Mouse (Mus musculus): ENCODE data around the gene Baiap3. TPM values are rescaled to one million over a fixed set of nuclear protein-coding genes. Genes with fewer than 3 reads are reported as not detected.

Baiap3 gene
- 0.23 TPM in 1 of 2 replicates, not detected in the other for polyA plus RNA-seq (2015; fragmentation: Nextera tagmentation; extraction: Ambion mirVana)

DNA sequence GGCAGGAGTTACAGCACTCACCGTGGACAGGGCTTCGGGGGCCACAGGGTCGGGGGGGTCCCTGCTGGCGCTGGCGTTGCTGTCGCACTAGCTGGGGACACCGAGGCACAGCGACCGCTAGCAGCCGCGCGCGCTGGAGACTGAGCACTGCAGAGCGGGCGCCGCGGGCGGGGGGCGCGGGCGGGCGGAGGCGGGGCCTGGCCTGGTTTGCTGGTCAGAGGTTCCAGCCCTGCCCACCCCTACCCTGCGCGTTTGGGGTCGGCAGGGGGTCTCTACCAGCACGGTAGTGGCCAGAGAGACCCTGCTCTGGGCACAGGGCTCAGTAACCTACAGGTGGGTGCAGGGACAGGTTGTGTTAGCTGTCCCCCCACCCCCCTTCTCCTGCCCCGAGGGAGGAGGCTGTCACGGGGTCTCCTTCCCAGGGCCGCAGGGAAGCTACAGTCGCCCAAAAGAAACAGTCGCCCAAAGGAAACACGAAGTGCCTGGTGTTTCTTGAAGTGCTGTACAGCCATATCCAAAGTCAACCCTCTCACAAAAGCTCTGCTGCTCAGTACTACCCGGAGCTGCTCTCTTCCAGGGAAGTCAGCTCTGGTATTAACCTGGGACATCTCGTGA is at the start of gene Baiap3:
Baiap3 (minus strand) TSS at position 225 of the 615 bp plus-strand sequence.

DNA sequence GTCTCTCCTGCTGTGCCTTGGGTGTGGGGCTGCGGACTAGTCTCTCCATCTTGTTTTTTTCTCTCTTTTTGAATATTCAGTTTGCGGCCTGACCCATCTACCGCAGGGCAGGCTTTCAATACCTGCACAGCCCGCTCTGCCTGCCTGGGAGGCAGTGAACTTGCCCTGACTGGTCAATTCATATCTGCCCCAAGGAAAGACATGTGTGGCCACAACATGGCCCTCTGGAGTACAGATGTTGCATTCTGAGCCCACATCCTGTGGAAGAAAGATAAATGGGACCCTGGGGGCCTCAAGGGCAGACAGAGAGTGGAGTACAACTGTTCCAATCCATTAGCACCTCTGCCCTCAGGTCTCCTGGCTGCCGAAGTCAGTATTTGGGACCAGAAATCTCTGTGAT is 41.9 kb upstream of the Baiap3 start, which contains the start of gene Prss34:
Prss34 (plus strand) TSS at position 301 of the 400 bp plus-strand sequence.

DNA sequence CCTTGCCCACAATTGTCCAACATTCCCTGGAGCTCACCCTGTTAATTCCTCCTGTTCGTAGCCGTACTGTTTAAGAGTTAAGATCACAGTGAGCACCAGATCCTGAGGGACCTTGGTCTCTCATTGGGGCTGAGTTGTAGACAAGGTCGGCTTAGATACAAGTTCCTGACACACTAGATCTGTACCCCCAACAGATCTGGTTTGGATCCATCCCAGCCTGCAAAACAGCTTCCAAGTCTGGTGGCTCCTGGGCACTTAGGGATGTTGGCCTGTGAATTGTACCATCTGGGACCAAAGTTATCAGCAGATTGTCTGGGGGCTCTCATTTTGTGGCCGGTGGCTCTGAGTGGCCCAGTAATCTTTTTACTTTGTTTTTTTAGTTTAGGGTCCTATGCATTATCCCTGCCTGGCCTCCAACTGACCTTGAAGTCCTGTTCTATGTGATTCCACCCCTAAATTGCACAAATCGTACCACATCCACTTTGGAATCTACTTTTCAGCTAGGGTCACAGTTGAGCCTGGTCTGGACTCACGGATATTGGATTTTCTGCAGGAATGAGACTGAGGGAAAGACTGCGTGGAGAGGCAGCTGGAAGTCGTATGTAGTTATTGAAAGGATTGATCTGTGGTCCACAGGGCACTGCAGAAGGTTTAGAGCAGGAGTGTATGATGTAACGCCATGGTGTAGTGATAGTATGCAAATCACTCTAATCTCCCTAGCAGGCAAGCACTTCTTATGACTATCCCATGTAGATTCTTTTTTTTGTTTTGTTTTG is 18.6 kb upstream of the Baiap3 start, which contains the start of gene Ube2i:
Ube2i (minus strand) TSS at position 52 of the 776 bp plus-strand sequence.

DNA sequence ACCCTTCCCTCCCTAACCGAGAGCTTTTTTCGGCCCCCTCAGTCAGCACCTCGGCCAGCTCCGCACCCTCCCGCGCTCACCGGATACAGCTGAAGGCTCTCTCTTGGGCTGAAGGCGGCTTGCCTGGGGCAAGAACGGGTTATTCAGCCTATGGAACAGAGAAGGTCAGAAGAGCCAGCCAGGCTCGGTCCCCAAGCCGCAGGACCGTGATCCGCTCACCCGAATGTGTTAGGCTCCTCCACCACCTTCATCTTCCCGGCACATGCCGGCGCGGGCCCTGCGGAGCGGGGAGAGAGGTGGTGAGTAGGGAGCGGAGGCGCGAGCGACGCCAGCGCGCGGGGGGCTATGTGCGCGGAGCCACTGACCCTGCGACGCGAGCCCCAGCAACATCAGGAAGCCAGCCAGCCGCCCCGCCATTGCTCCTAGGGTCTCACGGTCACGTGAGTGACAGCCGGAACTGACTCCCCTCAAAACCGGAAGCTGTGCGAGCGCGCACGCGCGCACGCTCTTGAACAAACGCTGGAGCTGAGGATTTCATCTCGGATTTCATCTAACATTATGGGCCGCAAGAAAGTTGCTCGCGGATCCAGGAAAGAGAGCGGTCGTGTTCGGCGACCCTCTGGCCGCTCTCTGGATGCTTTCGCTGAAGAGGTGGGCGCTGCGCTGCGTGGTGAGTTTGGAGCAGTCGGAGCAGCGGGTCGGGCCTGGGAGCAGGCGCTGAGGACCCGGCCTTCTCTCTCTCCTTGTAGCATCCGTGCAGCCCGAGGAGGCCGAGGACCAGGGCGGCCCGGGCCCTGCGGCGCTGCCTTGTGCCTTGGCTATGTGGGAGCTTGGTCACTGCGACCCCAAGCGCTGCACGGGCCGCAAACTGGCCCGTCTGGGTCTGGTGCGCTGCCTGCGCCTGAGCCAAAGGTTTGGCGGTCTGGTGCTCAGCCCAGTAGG is 16.2 kb downstream of the Baiap3 start, which contains the start of the genes Gnptg and Tsr3:
Gnptg (minus strand) TSS at position 430 of the 942 bp plus-strand sequence.
Tsr3 (plus strand) TSS at position 476 of the 942 bp plus-strand sequence.

Small RNA genes within 50 kb of the gene (microRNA-seq; reads per million reads assigned to microRNA genes)
- 0.21 to 0.61 reads per million in 2 experiments for gene Mir3547

Other genes with a start within 250 kb of the Baiap3 start
- gene Cramp1l, start 240.6 kb downstream of the Baiap3 start, polyA plus RNA-seq (2015; fragmentation: Nextera tagmentation; extraction: Ambion mirVana) = 2.9 TPM in 2 replicates
- 3.8 and 4.4 TPM in 2 replicates for gene Ift140, start 240.3 kb downstream of the Baiap3 start, polyA plus RNA-seq (2015; fragmentation: Nextera tagmentation; extraction: Ambion mirVana)
- 13.6 and 14.9 TPM in 2 replicates for gene Tmem204, start 172.8 kb downstream of the Baiap3 start, polyA plus RNA-seq (2015; fragmentation: Nextera tagmentation; extraction: Ambion mirVana)
- 19.1 and 19.4 TPM in 2 replicates for gene Telo2, start 140.4 kb downstream of the Baiap3 start, polyA plus RNA-seq (2015; fragmentation: Nextera tagmentation; extraction: Ambion mirVana)
- 1.2 and 3.2 TPM in 2 replicates for gene Ptx4, start 135.6 kb downstream of the Baiap3 start, polyA plus RNA-seq (2015; fragmentation: Nextera tagmentation; extraction: Ambion mirVana)
- 9.3 and 9.6 TPM in 2 replicates for gene Clcn7, start 123.0 kb downstream of the Baiap3 start, polyA plus RNA-seq (2015; fragmentation: Nextera tagmentation; extraction: Ambion mirVana)
- 0.05 TPM in 1 of 2 replicates, not detected in the other for gene Ccdc154, start 93.9 kb downstream of the Baiap3 start, polyA plus RNA-seq (2015; fragmentation: Nextera tagmentation; extraction: Ambion mirVana)
- gene Gm38655, start 80.9 kb downstream of the Baiap3 start, polyA plus RNA-seq (2015; fragmentation: Nextera tagmentation; extraction: Ambion mirVana) = not detected in 2 replicates
- 28.3 and 29.6 TPM in 2 replicates for gene BC003965, start 71.8 kb downstream of the Baiap3 start, polyA plus RNA-seq (2015; fragmentation: Nextera tagmentation; extraction: Ambion mirVana)
- gene Unkl, start 68.0 kb downstream of the Baiap3 start, polyA plus RNA-seq (2015; fragmentation: Nextera tagmentation; extraction: Ambion mirVana) = 3.0 and 3.6 TPM in 2 replicates
- gene Gnptg, start 16.2 kb downstream of the Baiap3 start, polyA plus RNA-seq (2015; fragmentation: Nextera tagmentation; extraction: Ambion mirVana) = 23.0 and 24.0 TPM in 2 replicates
- gene Tsr3, start 16.2 kb downstream of the Baiap3 start, polyA plus RNA-seq (2015; fragmentation: Nextera tagmentation; extraction: Ambion mirVana) = 38.4 TPM in 2 replicates
- 216 and 238 TPM in 2 replicates for gene Ube2i, start 18.3 kb upstream of the Baiap3 start, polyA plus RNA-seq (2015; fragmentation: Nextera tagmentation; extraction: Ambion mirVana)
- 10.4 and 15.0 TPM in 2 replicates for gene Prss34, start 42.0 kb upstream of the Baiap3 start, polyA plus RNA-seq (2015; fragmentation: Nextera tagmentation; extraction: Ambion mirVana)
- gene Prss28, start 52.3 kb upstream of the Baiap3 start, polyA plus RNA-seq (2015; fragmentation: Nextera tagmentation; extraction: Ambion mirVana) = not detected in 2 replicates
- not detected in 2 replicates for gene Prss29, start 62.3 kb upstream of the Baiap3 start, polyA plus RNA-seq (2015; fragmentation: Nextera tagmentation; extraction: Ambion mirVana)
- gene Tpsab1, start 89.2 kb upstream of the Baiap3 start, polyA plus RNA-seq (2015; fragmentation: Nextera tagmentation; extraction: Ambion mirVana) = 11.2 and 11.8 TPM in 2 replicates
- 500 and 756 TPM in 2 replicates for gene Tpsb2, start 109.9 kb upstream of the Baiap3 start, polyA plus RNA-seq (2015; fragmentation: Nextera tagmentation; extraction: Ambion mirVana)
- 1.5 and 2.4 TPM in 2 replicates for gene Tpsg1, start 112.9 kb upstream of the Baiap3 start, polyA plus RNA-seq (2015; fragmentation: Nextera tagmentation; extraction: Ambion mirVana)
- gene Cacna1h, start 177.4 kb upstream of the Baiap3 start, polyA plus RNA-seq (2015; fragmentation: Nextera tagmentation; extraction: Ambion mirVana) = 4.3 and 5.4 TPM in 2 replicates
- not detected in 2 replicates for gene Tekt4, start 198.3 kb upstream of the Baiap3 start, polyA plus RNA-seq (2015; fragmentation: Nextera tagmentation; extraction: Ambion mirVana)
- 0.05 TPM in 1 of 2 replicates, not detected in the other for gene Sstr5, start 240.9 kb upstream of the Baiap3 start, polyA plus RNA-seq (2015; fragmentation: Nextera tagmentation; extraction: Ambion mirVana)